Mouse (Mus musculus): ENCODE results near the gene Mpp3. TPM values are rescaled to one million over a fixed set of nuclear protein-coding genes. Genes with fewer than 3 reads are reported as not detected.

The Mpp3 gene
- polyA plus RNA-seq, 1 experiment from 2014 or later, result 0.72 TPM

DNA sequence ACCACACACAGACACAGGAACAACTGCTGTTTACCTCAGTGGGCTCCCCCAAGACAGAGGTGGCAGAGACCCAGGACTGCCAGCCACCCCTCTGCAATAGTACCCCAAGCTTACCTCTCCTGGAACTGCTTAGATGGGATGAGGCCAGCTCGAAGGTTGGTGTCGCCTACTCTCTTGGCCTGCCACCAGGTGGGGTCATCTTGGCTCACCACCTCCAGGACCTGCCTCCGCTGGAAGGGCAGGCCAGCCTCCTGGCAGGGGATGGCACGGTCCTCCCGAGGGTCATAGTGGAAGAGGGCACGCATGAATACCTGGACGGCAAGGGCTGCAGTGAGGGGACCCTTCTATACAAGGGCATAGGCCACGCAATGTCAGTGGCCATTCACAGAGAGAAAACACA, 15.1 kb downstream of the Mpp3 start:
- 78% methylated on average over 8 of the region's 8 CpGs for WGBS (ENCODE audit: insufficient replicate concordance)
- H3K27ac ChIP-seq (ENCODE audit: low read depth), result no peak overlapping the region

GRCm38 (mm10) chr11:102011510-102011909, 16.8 kb downstream of the Mpp3 start:
- no peaks in the 10 kb centered on the region for H3K9me3 ChIP-seq (ENCODE audit: low read length)
- ATAC-seq (no peak), DNase-seq (no peak)
- no peak overlapping the region for H3K4me3 ChIP-seq (ENCODE audit: low read depth, low read length)
- no peak overlapping the region for H3K4me2 ChIP-seq (ENCODE audit: low read depth, low read length)
- no peak overlapping the region for H3K27ac ChIP-seq (ENCODE audit: low read depth)
- no peaks in the 10 kb centered on the region for H3K27me3 ChIP-seq (ENCODE audit: insufficient read depth, low read length)
- 78% methylated on average over 8 of the region's 8 CpGs for WGBS (ENCODE audit: insufficient replicate concordance)
- H3K9ac ChIP-seq (replicated peaks), result no peak overlapping the region
- no peaks in the 10 kb centered on the region for H3K36me3 ChIP-seq (replicated peaks; ENCODE audit: insufficient read depth, low read length)
- H3K4me1 ChIP-seq (ENCODE audit: insufficient read depth), result no peaks in the 10 kb centered on the region
- TF ChIP-seq EP300 (IDR thresholded peaks at IDR 0.05; ENCODE audit: low read depth) (no peak), CTCF (IDR thresholded peaks at IDR 0.05; ENCODE audit: low read depth) (no peak)

More for the DNA sequence above, 15.1 kb downstream of the Mpp3 start:
- H3K9me3 ChIP-seq (ENCODE audit: low read length), result no peaks in the 10 kb centered on the region
- TF ChIP-seq EP300 (IDR thresholded peaks at IDR 0.05; ENCODE audit: low read depth) (no peak), CTCF (IDR thresholded peaks at IDR 0.05; ENCODE audit: low read depth) (0 out of 2 replicates have a peak, but pooled peaks have one; percentile 5)
- H3K4me1 ChIP-seq (ENCODE audit: insufficient read depth), result no peaks in the 10 kb centered on the region
- no peaks in the 10 kb centered on the region for H3K27me3 ChIP-seq (ENCODE audit: insufficient read depth, low read length)
- DNase-seq, result no peak
- H3K36me3 ChIP-seq (replicated peaks; ENCODE audit: insufficient read depth, low read length), result no peaks in the 10 kb centered on the region
- ATAC-seq, result no peak
- no peak overlapping the region for H3K9ac ChIP-seq (replicated peaks)
- no peak overlapping the region for H3K4me2 ChIP-seq (ENCODE audit: low read depth, low read length)
- no peak overlapping the region for H3K4me3 ChIP-seq (ENCODE audit: low read depth, low read length)

DNA sequence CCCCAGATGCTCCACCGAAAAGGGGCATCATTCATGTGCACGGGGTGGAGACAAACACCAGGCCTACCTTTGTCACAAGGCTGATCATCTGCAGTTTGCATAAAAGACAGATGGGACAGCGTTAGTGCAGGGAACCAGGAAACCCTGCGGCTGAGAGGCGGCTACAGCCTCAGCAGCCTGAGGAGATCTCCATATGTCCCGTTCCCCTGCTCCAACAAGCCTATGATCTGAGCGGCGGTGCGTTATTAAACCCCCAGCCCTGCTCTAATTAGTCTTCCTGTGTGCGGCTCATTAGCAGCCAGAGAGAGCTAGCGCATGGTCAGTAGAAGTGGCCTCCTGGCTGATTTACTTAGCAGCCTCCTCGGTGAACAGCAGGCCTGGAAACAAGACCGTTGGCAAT, 18.1 kb downstream of the Mpp3 start:
- Histone ChIP-seq H3K9me3 (ENCODE audit: low read length) (no peaks in the 10 kb centered on the region), H3K4me1 (ENCODE audit: insufficient read depth) (no peaks in the 10 kb centered on the region), H3K9ac (replicated peaks) (no peak overlapping the region), H3K4me2 (ENCODE audit: low read depth, low read length) (no peak overlapping the region), H3K4me3 (ENCODE audit: low read depth, low read length) (no peak overlapping the region), H3K27ac (ENCODE audit: low read depth) (no peak overlapping the region), H3K36me3 (replicated peaks; ENCODE audit: insufficient read depth, low read length) (no peaks in the 10 kb centered on the region), H3K27me3 (ENCODE audit: insufficient read depth, low read length) (no peaks in the 10 kb centered on the region)
- DNase-seq (no peak), ATAC-seq (no peak)
- no peak for TF ChIP-seq CTCF (IDR thresholded peaks at IDR 0.05; ENCODE audit: low read depth)
- 81% methylated on average over 13 of the region's 13 CpGs for WGBS (ENCODE audit: insufficient replicate concordance)

- TF ChIP-seq CTCF (IDR thresholded peaks at IDR 0.05; ENCODE audit: low read depth) (no peak), EP300 (IDR thresholded peaks at IDR 0.05; ENCODE audit: low read depth) (peak; percentile 63)
- peak; percentile 27; the same call in 1 of the 2 replicates for ATAC-seq
- no peak for DNase-seq
- Histone ChIP-seq H3K4me2 (ENCODE audit: low read depth, low read length) (no peak overlapping the region), H3K27ac (ENCODE audit: low read depth) (no peak overlapping the region), H3K9ac (replicated peaks) (no peak overlapping the region), H3K4me1 (ENCODE audit: insufficient read depth) (no peaks in the 10 kb centered on the region), H3K36me3 (replicated peaks; ENCODE audit: insufficient read depth, low read length) (no peaks in the 10 kb centered on the region), H3K4me3 (ENCODE audit: low read depth, low read length) (no peak overlapping the region), H3K9me3 (ENCODE audit: low read length) (no peaks in the 10 kb centered on the region), H3K27me3 (ENCODE audit: insufficient read depth, low read length) (no peaks in the 10 kb centered on the region)
- WGBS (ENCODE audit: insufficient replicate concordance), result 64% methylated on average over 15 of the region's 15 CpGs
These were observed 19.2 kb downstream of the Mpp3 start for GRCm38 (mm10) chr11:102008954-102009637.

- WGBS (ENCODE audit: insufficient replicate concordance), result 83% methylated on average over 8 of the region's 8 CpGs
- Histone ChIP-seq H3K27me3 (ENCODE audit: insufficient read depth, low read length) (no peaks in the 10 kb centered on the region), H3K4me2 (ENCODE audit: low read depth, low read length) (no peak overlapping the region), H3K9ac (replicated peaks) (no peak overlapping the region), H3K36me3 (replicated peaks; ENCODE audit: insufficient read depth, low read length) (no peaks in the 10 kb centered on the region), H3K4me3 (ENCODE audit: low read depth, low read length) (no peak overlapping the region), H3K4me1 (ENCODE audit: insufficient read depth) (no peaks in the 10 kb centered on the region), H3K9me3 (ENCODE audit: low read length) (no peaks in the 10 kb centered on the region), H3K27ac (ENCODE audit: low read depth) (no peak overlapping the region)
- DNase-seq (no peak), ATAC-seq (no peak)
- TF ChIP-seq CTCF (IDR thresholded peaks at IDR 0.05; ENCODE audit: low read depth) (no peak), EP300 (IDR thresholded peaks at IDR 0.05; ENCODE audit: low read depth) (no peak)
These were observed 19.9 kb downstream of the Mpp3 start for GRCm38 (mm10) chr11:102008372-102008771.

- Histone ChIP-seq H3K27me3 (ENCODE audit: insufficient read depth, low read length) (no peaks in the 10 kb centered on the region), H3K36me3 (replicated peaks; ENCODE audit: insufficient read depth, low read length) (no peaks in the 10 kb centered on the region), H3K4me3 (ENCODE audit: low read depth, low read length) (no peak overlapping the region), H3K9ac (replicated peaks) (no peak overlapping the region), H3K4me1 (ENCODE audit: insufficient read depth) (no peaks in the 10 kb centered on the region), H3K4me2 (ENCODE audit: low read depth, low read length) (no peak overlapping the region), H3K9me3 (ENCODE audit: low read length) (no peaks in the 10 kb centered on the region), H3K27ac (ENCODE audit: low read depth) (no peak overlapping the region)
- TF ChIP-seq EP300 (IDR thresholded peaks at IDR 0.05; ENCODE audit: low read depth), result no peak
- no peak for TF ChIP-seq CTCF (IDR thresholded peaks at IDR 0.05; ENCODE audit: low read depth)
- DNase-seq (no peak), ATAC-seq (no peak)
- 70% methylated on average over 5 of the region's 5 CpGs for WGBS (ENCODE audit: insufficient replicate concordance)
These were observed 21.6 kb downstream of the Mpp3 start for GRCm38 (mm10) chr11:102006688-102007087.
